Mouse (Mus musculus) heart, embryonic 15.5 days (tissue): ENCODE data around the gene Gm9639. TPM values are rescaled to one million over a fixed set of nuclear protein-coding genes. Genes with fewer than 3 reads are reported as not detected.
"Not testable (repeated sequence)": the region's sequence is repeated elsewhere in the genome, so short reads cannot be mapped to it uniquely, and the experiment has no call there.

Experiments
- ATAC-seq: fragments of 200-750 bp; cut with Nextera tagmentation; replicated peaks from 2 replicates; pipeline ENCODE4 v1.8.0; 2017; ENCODE audit warnings: low read depth, moderate TSS enrichment; ENCODE audit not compliant: insufficient number of reproducible peaks, insufficient read depth, low FRiP score
- H3K27ac ChIP-seq: fragments of 300-500 bp; sonication (generic); 2 replicates; pipeline ENCODE4 v1.5.1; 2015; ENCODE audit warnings: mild to moderate bottlenecking, inconsistent platforms
- H3K27me3 ChIP-seq: fragments of 300-500 bp; sonication (generic); 2 replicates; pipeline ENCODE4 v1.6.1; 2015; ENCODE audit warnings: inconsistent platforms
- H3K36me3 ChIP-seq: fragments of 300-500 bp; sonication (generic); 2 replicates; pipeline ENCODE4 v1.6.1; 2015; ENCODE audit warnings: mild to moderate bottlenecking, inconsistent platforms
- H3K4me1 ChIP-seq: fragments of 300-500 bp; sonication (generic); replicated peaks from 2 replicates; pipeline ENCODE4 v1.6.1; 2015; ENCODE audit warnings: inconsistent platforms
- H3K4me2 ChIP-seq: fragments of 300-500 bp; sonication (generic); 2 replicates; pipeline ENCODE4 v1.6.1; 2015; ENCODE audit warnings: inconsistent platforms, mild to moderate bottlenecking, moderate library complexity
- H3K4me3 ChIP-seq: fragments of 300-500 bp; sonication (generic); 2 replicates; pipeline ENCODE4 v1.5.1; 2015; ENCODE audit warnings: mild to moderate bottlenecking, inconsistent platforms
- H3K9ac ChIP-seq: fragments of 300-500 bp; sonication (generic); 2 replicates; pipeline ENCODE4 v1.6.1; 2015; ENCODE audit warnings: mild to moderate bottlenecking, inconsistent platforms
- H3K9me3 ChIP-seq: fragments of 300-500 bp; sonication (generic); replicated peaks from 2 replicates; pipeline ENCODE4 v1.6.1; 2016; ENCODE audit warnings: inconsistent platforms
- WGBS: fragments of 180-500 bp; shearing (Covaris S2); methylation state at CpG from one replicate; pipeline ENCODE4 v1.1.7; 2015; ENCODE audit warnings: mixed read lengths; 5-methylcytosine and 5-hydroxymethylcytosine counted together
- polyA plus RNA-seq: library from polyadenylated mRNA; unstranded; fragments of >200 nt; fragmentation: Nextera tagmentation; extraction: Ambion mirVana; gene quantifications from 2 replicates; pipeline ENCODE4 v1.2.1, GENCODE M21; 2015

Gene Gm9639
- polyA plus RNA-seq, 1 experiment from 2014 or later = not detected

DNA sequence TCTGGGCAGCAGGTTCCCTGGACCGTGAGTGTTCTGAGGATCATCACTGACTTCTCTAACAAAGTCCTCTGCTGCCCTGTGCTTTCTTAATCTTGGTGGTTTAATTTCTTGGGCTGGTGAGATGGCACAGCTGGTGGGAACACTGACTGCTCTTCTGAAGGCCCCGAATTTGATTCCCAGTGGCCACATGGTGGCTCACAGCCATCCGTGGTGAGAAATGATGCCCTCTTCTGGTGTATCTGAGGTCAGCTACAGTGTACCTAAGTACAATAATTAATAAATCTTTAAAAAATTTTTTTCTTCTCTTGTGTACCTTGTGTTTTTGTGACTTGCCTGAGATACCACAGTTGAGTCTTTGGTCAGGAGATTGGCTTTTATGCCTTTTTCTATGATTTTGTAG lies 42.6 kb downstream of the Gm9639 start:
- not testable (repeated sequence) for ATAC-seq, H3K9me3 ChIP-seq, H3K4me1 ChIP-seq, H3K4me3 ChIP-seq, H3K27me3 ChIP-seq, H3K27ac ChIP-seq, H3K9ac ChIP-seq, H3K4me2 ChIP-seq, H3K36me3 ChIP-seq
- WGBS = 68% methylated on average over 3 of the region's 3 CpGs

DNA sequence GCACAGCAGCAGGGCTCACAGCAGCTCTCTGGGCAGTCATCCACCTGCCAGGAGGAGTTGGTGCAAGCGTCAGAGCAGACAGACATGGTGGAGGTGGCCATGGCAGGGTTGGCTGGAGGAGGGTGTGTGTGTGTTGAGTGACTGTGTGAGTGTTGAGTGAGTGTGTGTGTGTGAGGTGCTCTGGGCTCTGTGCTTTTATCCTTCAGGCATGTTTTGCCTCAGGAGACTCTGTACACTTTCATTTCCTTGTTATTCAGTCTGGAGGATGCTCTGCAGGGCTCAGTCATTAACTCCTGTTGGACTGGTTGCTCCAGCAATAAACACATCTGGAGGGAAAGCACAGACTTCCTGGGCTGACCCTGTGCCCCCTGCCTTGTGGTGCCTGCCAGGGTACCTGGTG lies 43.6 kb downstream of the Gm9639 start, which contains the start of gene Gm9736:
TSS of gene Gm9736 (minus strand) at position 101 of the 400 bp plus-strand sequence.
- not testable (repeated sequence) for H3K36me3 ChIP-seq, H3K4me1 ChIP-seq, H3K4me3 ChIP-seq, H3K27ac ChIP-seq, ATAC-seq, H3K4me2 ChIP-seq, H3K9ac ChIP-seq, H3K27me3 ChIP-seq, H3K9me3 ChIP-seq
- WGBS = 75% methylated on average over 1 of the region's 1 CpGs

DNA sequence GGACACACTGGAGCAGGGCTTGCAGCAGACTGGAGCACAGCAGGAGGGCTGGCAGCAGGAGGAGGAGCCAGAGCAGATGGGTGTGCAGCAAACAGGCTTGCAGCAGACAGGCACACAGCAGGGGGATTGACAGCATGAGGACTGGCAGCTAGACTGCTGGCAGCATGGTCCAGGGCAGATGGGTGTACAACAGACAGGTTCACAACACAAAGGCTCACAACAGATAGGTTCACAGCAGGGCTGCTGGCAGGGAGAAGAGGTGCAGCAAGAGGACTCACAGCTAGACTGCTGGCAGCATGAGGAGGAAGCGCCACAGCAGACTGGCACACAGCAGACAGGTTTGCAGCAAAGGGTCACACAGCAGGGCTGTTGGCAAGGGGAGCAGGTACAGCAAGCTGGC lies 44.2 kb downstream of the Gm9639 start:
- ATAC-seq, H3K4me3 ChIP-seq, H3K4me2 ChIP-seq, H3K9ac ChIP-seq, H3K27me3 ChIP-seq, H3K27ac ChIP-seq, H3K4me1 ChIP-seq, H3K9me3 ChIP-seq, H3K36me3 ChIP-seq: not testable (repeated sequence)
- WGBS = 52% methylated on average over 1 of the region's 1 CpGs

Other genes starting within 250 kb of the Gm9639 start
- gene Pttg1ip, start 213.4 kb downstream of the Gm9639 start, polyA plus RNA-seq = 105 and 125 TPM in 2 replicates
- 138 and 169 TPM in 2 replicates for gene Sumo3, start 189.0 kb downstream of the Gm9639 start, polyA plus RNA-seq
- gene Gm49325, start 188.9 kb downstream of the Gm9639 start, polyA plus RNA-seq = 0.60 and 3.9 TPM in 2 replicates
- 66.3 and 85.1 TPM in 2 replicates for gene Ube2g2, start 172.8 kb downstream of the Gm9639 start, polyA plus RNA-seq
- gene Tspear, start 108.5 kb downstream of the Gm9639 start, polyA plus RNA-seq = 0.42 TPM in 1 of 2 replicates, not detected in the other
- not detected in 2 replicates for gene Gm19402, start 104.3 kb downstream of the Gm9639 start, polyA plus RNA-seq
- gene Gm9508, start 97.8 kb downstream of the Gm9639 start, polyA plus RNA-seq = not detected in 2 replicates
- not detected in 2 replicates for gene Gm10272, start 88.5 kb downstream of the Gm9639 start, polyA plus RNA-seq
- gene Gm10024, start 83.6 kb downstream of the Gm9639 start, polyA plus RNA-seq = not detected in 2 replicates
- gene Gm10142, start 79.3 kb downstream of the Gm9639 start, polyA plus RNA-seq = not detected in 2 replicates
- gene Krtap12-1, start 74.5 kb downstream of the Gm9639 start, polyA plus RNA-seq = not detected in 2 replicates
- gene Gm10100, start 68.6 kb downstream of the Gm9639 start, polyA plus RNA-seq = not detected in 2 replicates
- not detected in 2 replicates for gene Gm18596, start 52.4 kb downstream of the Gm9639 start, polyA plus RNA-seq
- gene Gm9736, start 43.7 kb downstream of the Gm9639 start, polyA plus RNA-seq = not detected in 2 replicates
- not detected in 2 replicates for gene Gm3233, start 35.4 kb downstream of the Gm9639 start, polyA plus RNA-seq
- not detected in 2 replicates for gene Gm3238, start 23.8 kb downstream of the Gm9639 start, polyA plus RNA-seq
- not detected in 2 replicates for gene Gm7138, start 18.1 kb downstream of the Gm9639 start, polyA plus RNA-seq
- gene Gm3250, start 12.5 kb downstream of the Gm9639 start, polyA plus RNA-seq = not detected in 2 replicates
- not detected in 2 replicates for gene Gm7137, start 6.9 kb downstream of the Gm9639 start, polyA plus RNA-seq
- gene Gm19668, start 4.1 kb upstream of the Gm9639 start, polyA plus RNA-seq = not detected in 2 replicates
- not detected in 2 replicates for gene Gm9507, start 16.8 kb upstream of the Gm9639 start, polyA plus RNA-seq
- not detected in 2 replicates for gene Gm2696, start 19.6 kb upstream of the Gm9639 start, polyA plus RNA-seq
- gene Krtap10-4, start 32.0 kb upstream of the Gm9639 start, polyA plus RNA-seq = not detected in 2 replicates
- gene Krtap10-10, start 40.9 kb upstream of the Gm9639 start, polyA plus RNA-seq = not detected in 2 replicates
- gene Gm36176, start 51.7 kb upstream of the Gm9639 start, polyA plus RNA-seq = not detected in 2 replicates
- gene Gm10318, start 57.8 kb upstream of the Gm9639 start, polyA plus RNA-seq = not detected in 2 replicates
- gene Gm3285, start 66.9 kb upstream of the Gm9639 start, polyA plus RNA-seq = not detected in 2 replicates
- 1.1 and 2.2 TPM in 2 replicates for gene Lrrc3, start 107.5 kb upstream of the Gm9639 start, polyA plus RNA-seq
- 0.34 and 2.5 TPM in 2 replicates for gene Trpm2, start 175.5 kb upstream of the Gm9639 start, polyA plus RNA-seq
- gene 1810043G02Rik, start 183.4 kb upstream of the Gm9639 start, polyA plus RNA-seq = 16.7 and 20.8 TPM in 2 replicates
- 167 and 185 TPM in 2 replicates for gene Pfkl, start 215.0 kb upstream of the Gm9639 start, polyA plus RNA-seq
- not detected in 2 replicates for gene Dnmt3l, start 246.9 kb upstream of the Gm9639 start, polyA plus RNA-seq
- 0.16 and 1.5 TPM in 2 replicates for gene Aire, start 248.5 kb upstream of the Gm9639 start, polyA plus RNA-seq